In genomic region chr1:36760401-36760800, GRCm38 (mm10) we compare ENCODE assay signal across 31 mouse cellular contexts. TPM values are rescaled to one million over a fixed set of nuclear protein-coding genes. Genes with fewer than 3 reads are reported as not detected.
DNase-seq lines count a peak whose midpoint lies in the region; ATAC-seq and TF ChIP-seq lines count a peak whose summit lies in the region.
"Had no signal": no experiment of that assay in that cellular context is flagged by ENCODE, and none has a peak within 500 bp of the region (broad histone marks: within the 10 kb centered on the region; RNA-seq: fewer than 3 reads in every experiment).

No protein-coding gene starts in this region.

- no peak overlapping the region for H3K4me2 ChIP-seq in heart, embryonic 11.5 days
- H3K4me2 ChIP-seq in forebrain, embryonic 12.5 days: no peak overlapping the region
- H3K4me2 ChIP-seq in kidney, embryonic 16.5 days (replicated peaks; ENCODE audit: low read depth, low read length): no peak overlapping the region
- H3K4me2 ChIP-seq: hindbrain, embryonic 12.5 days; hindbrain, embryonic 15.5 days had no signal

- 74% methylated on average over 9 of the region's 9 CpGs for WGBS in heart, embryonic 11.5 days (ENCODE audit: insufficient replicate concordance)
- WGBS in thymus, adult 2 months: 64% methylated on average over 9 of the region's 9 CpGs
- WGBS in forebrain, embryonic 12.5 days: 90% methylated on average over 9 of the region's 9 CpGs
- WGBS in kidney, embryonic 16.5 days: 64% methylated on average over 9 of the region's 9 CpGs

- no peak overlapping the region for H3K27ac ChIP-seq in heart, embryonic 11.5 days (ENCODE audit: low read depth, low read length)
- H3K27ac ChIP-seq in thymus, adult 2 months (ENCODE audit: control insufficient read depth, insufficient read depth, low read length): no peak overlapping the region; the same call in 1 of the 2 replicates
- H3K27ac ChIP-seq in forebrain, embryonic 12.5 days: no peak overlapping the region
- no peak overlapping the region for H3K27ac ChIP-seq in kidney, embryonic 16.5 days (ENCODE audit: low read length)
- H3K27ac ChIP-seq: gastrocnemius, adult 2 months; heart, adult 2 months; heart, embryonic 10.5 days; hindbrain, embryonic 12.5 days; hindbrain, embryonic 15.5 days had no signal

- TF ChIP-seq POLR2A in thymus, adult 2 months (IDR thresholded peaks at IDR 0.05; ENCODE audit: control insufficient read depth, extremely low read depth, insufficient read depth, low read length, poor library complexity): no peak

- H3K9me3 ChIP-seq in heart, embryonic 11.5 days (replicated peaks; ENCODE audit: control insufficient read depth, low read length): no peaks in the 10 kb centered on the region
- no peaks in the 10 kb centered on the region for H3K9me3 ChIP-seq in forebrain, embryonic 12.5 days
- no peaks in the 10 kb centered on the region for H3K9me3 ChIP-seq in kidney, embryonic 16.5 days (ENCODE audit: low read length)
- H3K9me3 ChIP-seq: forebrain, embryonic 10.5 days; heart, embryonic 10.5 days; hindbrain, embryonic 12.5 days; hindbrain, embryonic 15.5 days had no signal

- peak; percentile 53 for DNase-seq in heart, adult 11 months
- peak; percentile 21 for DNase-seq in thymus, postnatal 4 days
- no peak for DNase-seq in thymus, adult 2 months
- DNase-seq in induced T-regulatory cell, adult 2 months (ENCODE audit: low read depth): peak; percentile 74
- DNase-seq in gastrocnemius, postnatal 10 days: no peak
- DNase-seq: adrenal gland, postnatal 14 days; cerebellum, adult 11 months; cerebellum, adult 2 months; cerebellum, adult 9-11 months; cerebellum, postnatal 25 days; forebrain, postnatal 0 days; gastrocnemius, adult 2 months; gastrocnemius, postnatal 25 days had no signal

- H3K36me3 ChIP-seq in heart, embryonic 11.5 days (ENCODE audit: control insufficient read depth, insufficient read depth, low read length): no peaks in the 10 kb centered on the region
- peaks cover 3% of the 10 kb centered on the region; the same call in 1 of the 2 replicates for H3K36me3 ChIP-seq in thymus, adult 2 months (ENCODE audit: control insufficient read depth, insufficient read depth, low read length)
- H3K36me3 ChIP-seq in forebrain, embryonic 12.5 days (replicated peaks): no peaks in the 10 kb centered on the region
- no peaks in the 10 kb centered on the region for H3K36me3 ChIP-seq in kidney, embryonic 16.5 days (ENCODE audit: insufficient read depth, low read length)
- H3K36me3 ChIP-seq: forebrain, embryonic 10.5 days; heart, embryonic 10.5 days; hindbrain, embryonic 12.5 days; hindbrain, embryonic 15.5 days had no signal

- H3K4me3 ChIP-seq in heart, embryonic 11.5 days (ENCODE audit: low read depth, low read length): no peak overlapping the region
- no peak overlapping the region for H3K4me3 ChIP-seq in thymus, adult 2 months (ENCODE audit: control insufficient read depth, insufficient read depth, low read length)
- no peak overlapping the region for H3K4me3 ChIP-seq in forebrain, embryonic 12.5 days (replicated peaks)
- H3K4me3 ChIP-seq in kidney, embryonic 16.5 days (ENCODE audit: low read length): no peak overlapping the region
- H3K4me3 ChIP-seq: forebrain, embryonic 10.5 days; gastrocnemius, adult 2 months; heart, adult 2 months; heart, embryonic 10.5 days; hindbrain, embryonic 12.5 days; hindbrain, embryonic 15.5 days had no signal

- no peaks in the 10 kb centered on the region for H3K4me1 ChIP-seq in heart, embryonic 11.5 days (ENCODE audit: control insufficient read depth, insufficient read depth, low read length)
- peaks cover 46% of the 10 kb centered on the region for H3K4me1 ChIP-seq in thymus, adult 2 months (replicated peaks; ENCODE audit: control insufficient read depth, insufficient read depth, low read length)
- no peaks in the 10 kb centered on the region for H3K4me1 ChIP-seq in forebrain, embryonic 12.5 days
- no peaks in the 10 kb centered on the region for H3K4me1 ChIP-seq in kidney, embryonic 16.5 days (ENCODE audit: insufficient read depth, low read length)
- H3K4me1 ChIP-seq: forebrain, embryonic 10.5 days; hindbrain, embryonic 12.5 days; hindbrain, embryonic 15.5 days had no signal

- ATAC-seq in heart, embryonic 11.5 days (replicated peaks; ENCODE audit: insufficient number of reproducible peaks, low FRiP score, low TSS enrichment): no peak
- ATAC-seq in forebrain, embryonic 12.5 days (ENCODE audit: low FRiP score): no peak
- ATAC-seq in kidney, embryonic 16.5 days (ENCODE audit: low FRiP score, low TSS enrichment): no peak
- ATAC-seq: forebrain, embryonic 14.5 days; forebrain, postnatal 0 days; intestine, embryonic 16.5 days had no signal

- H3K27me3 ChIP-seq in heart, embryonic 11.5 days (ENCODE audit: control insufficient read depth, insufficient read depth, low read length): no peaks in the 10 kb centered on the region
- no peaks in the 10 kb centered on the region for H3K27me3 ChIP-seq in thymus, adult 2 months (ENCODE audit: control insufficient read depth, insufficient read depth, low read length)
- no peaks in the 10 kb centered on the region for H3K27me3 ChIP-seq in forebrain, embryonic 12.5 days
- H3K27me3 ChIP-seq in kidney, embryonic 16.5 days (ENCODE audit: insufficient read depth, low read length): no peaks in the 10 kb centered on the region
- H3K27me3 ChIP-seq: hindbrain, embryonic 12.5 days; hindbrain, embryonic 15.5 days had no signal

- H3K9ac ChIP-seq in heart, embryonic 11.5 days (ENCODE audit: low read depth, low read length): no peak overlapping the region
- no peak overlapping the region for H3K9ac ChIP-seq in forebrain, embryonic 12.5 days
- H3K9ac ChIP-seq in kidney, embryonic 16.5 days (replicated peaks; ENCODE audit: low read length): no peak overlapping the region
- H3K9ac ChIP-seq: forebrain, postnatal 0 days; hindbrain, embryonic 12.5 days; hindbrain, embryonic 15.5 days had no signal

- no peak for TF ChIP-seq CTCF in thymus, adult 2 months (IDR thresholded peaks at IDR 0.05; ENCODE audit: borderline replicate concordance, control insufficient read depth, extremely low read depth, insufficient read depth, low read length, poor library complexity)

RNA-seq across cellular contexts. Expression of gene Zap70, which starts 1.2 kb away (rescaled TPM):
- polyA plus RNA-seq in heart, embryonic 11.5 days (2014; fragmentation: Nextera tagmentation; extraction: Ambion mirVana): 0.18 and 0.26 TPM in 2 replicates
- 270 and 289 TPM in 2 replicates for polyA plus RNA-seq in thymus, adult 2 months (2012; rRNA removed)
- polyA plus RNA-seq in forebrain, embryonic 12.5 days (2016; fragmentation: Nextera tagmentation; extraction: Ambion mirVana): 0.41 and 0.55 TPM in 2 replicates
- under 1 TPM; 0.34 to 0.38 TPM for total RNA-seq in gastrocnemius, postnatal 10 days (2021)
- 0.28 and 0.54 TPM in 2 replicates for polyA plus RNA-seq in kidney, embryonic 16.5 days (2015; fragmentation: Nextera tagmentation; extraction: Ambion mirVana)

RNA-seq across cellular contexts. Expression of gene Actr1b, which starts 46.2 kb away (rescaled TPM):
- polyA plus RNA-seq in heart, embryonic 11.5 days (2014; fragmentation: Nextera tagmentation; extraction: Ambion mirVana): 79.4 and 99.8 TPM in 2 replicates
- 182 and 213 TPM in 2 replicates for polyA plus RNA-seq in thymus, adult 2 months (2012; rRNA removed)
- polyA plus RNA-seq in forebrain, embryonic 12.5 days (2016; fragmentation: Nextera tagmentation; extraction: Ambion mirVana): 102 and 105 TPM in 2 replicates
- total RNA-seq in gastrocnemius, postnatal 10 days (2021): 100 to 1,000 TPM; 134 to 146 TPM
- polyA plus RNA-seq in kidney, embryonic 16.5 days (2015; fragmentation: Nextera tagmentation; extraction: Ambion mirVana): 118 and 123 TPM in 2 replicates

RNA-seq across cellular contexts. Expression of gene 4933424G06Rik, which starts 50.5 kb away (rescaled TPM):
- polyA plus RNA-seq in heart, embryonic 11.5 days (2014; fragmentation: Nextera tagmentation; extraction: Ambion mirVana): 0.46 TPM in 1 of 2 replicates, not detected in the other
- polyA plus RNA-seq in thymus, adult 2 months (2012; rRNA removed): not detected in 2 replicates
- polyA plus RNA-seq in forebrain, embryonic 12.5 days (2016; fragmentation: Nextera tagmentation; extraction: Ambion mirVana): 0.41 TPM in 1 of 2 replicates, not detected in the other
- total RNA-seq in gastrocnemius, postnatal 10 days (2021): not detected
- 0.26 TPM in 1 of 2 replicates, not detected in the other for polyA plus RNA-seq in kidney, embryonic 16.5 days (2015; fragmentation: Nextera tagmentation; extraction: Ambion mirVana)
- total RNA-seq: adrenal gland, adult 18-20 months; adrenal gland, postnatal 14 days; adrenal gland, postnatal 4 days; ES-E14; forebrain, postnatal 0 days; heart, adult 2 months; heart, postnatal 25 days; hematopoietic stem cell, adult 5-6 weeks had no signal
- polyA plus RNA-seq: embryonic facial prominence, embryonic 14.5 days; forebrain, embryonic 10.5 days; forebrain, embryonic 14.5 days; gonadal fat pad, adult 2 months; heart, adult 2 months; heart, embryonic 10.5 days; heart, postnatal 0 days; hindbrain, embryonic 12.5 days had no signal

Comparison
In these comparisons a context has a peak if more than half of its experiments do, and no peak if none do; other contexts are left out.
1. DNase-seq: peak in heart, adult 11 months (single experiment), thymus, postnatal 4 days (single experiment) and induced T-regulatory cell, adult 2 months (single experiment); none in thymus, adult 2 months (single experiment) and gastrocnemius, postnatal 10 days (single experiment).
2. RNA of gene Zap70, which starts 1.2 kb away (polyA plus RNA-seq): 270 to 289 TPM in thymus, adult 2 months; 0.41 to 0.55 TPM in forebrain, embryonic 12.5 days, 0.28 to 0.54 TPM in kidney, embryonic 16.5 days and 0.18 to 0.26 TPM in heart, embryonic 11.5 days; every median in the first group is over 100 times any median in the second.